Mouse (Mus musculus): ENCODE measurements at regions not wholly inside any gene's neighbourhood (a gene's known extent, or its start where the extent isn't known, plus 50 kb on each side); places are given as distances from the start of the nearest gene placed in this dataset.

GRCm38 (mm10) chr12:70711030-70711429 is 114.3 kb upstream of the Frmd6 start:
- TF ChIP-seq POLR2A (IDR thresholded peaks at IDR 0.05; ENCODE audit: borderline replicate concordance, extremely low read depth, low read depth, low read length): no peak
- TF ChIP-seq CTCF (IDR thresholded peaks at IDR 0.05; ENCODE audit: insufficient read depth, low read length): no peak
